Mouse (Mus musculus) embryonic facial prominence, embryonic 11.5 days (tissue): ENCODE data around the gene Galnt13. TPM values are rescaled to one million over a fixed set of nuclear protein-coding genes. Genes with fewer than 3 reads are reported as not detected.

Experiments
- ATAC-seq: fragments of 200-750 bp; cut with Nextera tagmentation; replicated peaks from 2 replicates; pipeline ENCODE4 v1.8.0; 2017; ENCODE audit warnings: low read depth; ENCODE audit not compliant: insufficient number of reproducible peaks, low FRiP score, low TSS enrichment
- DNase-seq: peaks from one replicate; pipeline ENCODE4 v3.0.0-alpha.2; 2015; ENCODE audit warnings: low spot score
- H3K27ac ChIP-seq: fragments of 300-500 bp; sonication (generic); replicated peaks from 2 replicates; pipeline ENCODE4 v1.5.1; 2014; ENCODE audit warnings: mild to moderate bottlenecking, low read depth, low read length, control low read depth
- H3K27me3 ChIP-seq: fragments of 300-500 bp; sonication (generic); 2 replicates; pipeline ENCODE4 v1.6.1; 2014; ENCODE audit warnings: mild to moderate bottlenecking, low read length, moderate library complexity, mixed read lengths; ENCODE audit not compliant: control insufficient read depth, insufficient read depth
- H3K36me3 ChIP-seq: fragments of 300-500 bp; sonication (generic); replicated peaks from 2 replicates; pipeline ENCODE4 v1.6.1; 2014; ENCODE audit warnings: low read depth, mild to moderate bottlenecking, low read length, moderate library complexity, mixed read lengths; ENCODE audit not compliant: control insufficient read depth, insufficient read depth
- H3K4me1 ChIP-seq: fragments of 300-500 bp; sonication (generic); 2 replicates; pipeline ENCODE4 v1.6.1; 2014; ENCODE audit warnings: low read length, mixed read lengths; ENCODE audit not compliant: control insufficient read depth, insufficient read depth
- H3K4me2 ChIP-seq: fragments of 300-500 bp; sonication (generic); 2 replicates; pipeline ENCODE4 v1.6.1; 2014; ENCODE audit warnings: low read depth, mild to moderate bottlenecking, control low read depth, low read length, moderate library complexity
- H3K4me3 ChIP-seq: fragments of 300-500 bp; sonication (generic); 2 replicates; pipeline ENCODE4 v1.5.1; 2014; ENCODE audit warnings: low read depth, low read length, control low read depth
- H3K9ac ChIP-seq: fragments of 300-500 bp; sonication (generic); replicated peaks from 2 replicates; pipeline ENCODE4 v1.6.1; 2014; ENCODE audit warnings: mild to moderate bottlenecking, control low read depth, low read length
- H3K9me3 ChIP-seq: fragments of 300-500 bp; sonication (generic); replicated peaks from 2 replicates; pipeline ENCODE4 v1.6.1; 2016; ENCODE audit warnings: mild to moderate bottlenecking, low read length, inconsistent platforms, mixed read lengths; ENCODE audit not compliant: control insufficient read depth
- WGBS: fragments of 180-500 bp; shearing (Covaris S2); extraction: QIAGEN DNeasy Blood & Tissue Kit; methylation state at CpG from one replicate; pipeline ENCODE4 v1.1.7; 2014; 5-methylcytosine and 5-hydroxymethylcytosine counted together
- polyA plus RNA-seq: library from polyadenylated mRNA; unstranded; fragments of >200 nt; fragmentation: Nextera tagmentation; extraction: Ambion mirVana; gene quantifications from 2 replicates; pipeline ENCODE4 v1.2.1, GENCODE M21; 2014

Galnt13 gene
- 0.49 and 0.79 TPM in 2 replicates for polyA plus RNA-seq

- peak within 1 kb of the TSS; percentile 96 for H3K4me2 ChIP-seq
- peak within 1 kb of the TSS; percentile 41 for H3K9ac ChIP-seq
- peaks cover 12% of the 10 kb centered on the region for H3K27me3 ChIP-seq
- WGBS, result under 1% methylated on average over 60 of the region's 81 CpGs
- H3K36me3 ChIP-seq, result no peaks in the 10 kb centered on the region
- ATAC-seq, result peak; percentile 94
- H3K9me3 ChIP-seq, result no peaks in the 10 kb centered on the region
- peak; percentile 66 for DNase-seq
- peak within 1 kb of the TSS; percentile 50 for H3K4me3 ChIP-seq
- 0 out of 2 replicates have a peak, but pooled peaks cover 3% of the 10 kb centered on the region for H3K4me1 ChIP-seq
- H3K27ac ChIP-seq, result no peak within 1 kb of the TSS
Measured at GRCm38 (mm10) chr2:54435937-54436735, at the start of gene Galnt13. Galnt13 (plus strand) TSS chr2:54436317.

- H3K4me1 ChIP-seq, result no peaks in the 10 kb centered on the region
- no peak overlapping the region for H3K27ac ChIP-seq
- no peaks in the 10 kb centered on the region; the same call in 1 of the 2 replicates for H3K27me3 ChIP-seq
- no peaks in the 10 kb centered on the region for H3K36me3 ChIP-seq
- DNase-seq (peak; percentile 77), ATAC-seq (no peak)
- no peaks in the 10 kb centered on the region for H3K9me3 ChIP-seq
- WGBS, result 37% methylated on average over 2 of the region's 2 CpGs
- H3K4me3 ChIP-seq, result no peak overlapping the region
- H3K4me2 ChIP-seq, result no peak overlapping the region
- no peak overlapping the region for H3K9ac ChIP-seq
Measured at GRCm38 (mm10) chr2:54431060-54431459, 5.1 kb upstream of the Galnt13 start.

- no peaks in the 10 kb centered on the region for H3K9me3 ChIP-seq
- no peaks in the 10 kb centered on the region for H3K36me3 ChIP-seq
- H3K4me1 ChIP-seq, result 0 out of 2 replicates have a peak, but pooled peaks cover 3% of the 10 kb centered on the region
- no peak for ATAC-seq
- H3K9ac ChIP-seq, result no peak overlapping the region
- H3K27ac ChIP-seq, result no peak overlapping the region
- DNase-seq, result no peak
- H3K4me3 ChIP-seq, result peak overlapping the region; percentile 50; the same call in 1 of the 2 replicates
- 44% methylated on average over 10 of the region's 10 CpGs for WGBS
- H3K27me3 ChIP-seq, result peaks cover 12% of the 10 kb centered on the region
- H3K4me2 ChIP-seq, result peak overlapping the region; percentile 96; the same call in 1 of the 2 replicates
Measured at GRCm38 (mm10) chr2:54435380-54435779, 737 bp upstream of the Galnt13 start.

GRCm38 (mm10) chr2:54436736-54437500, 801 bp downstream of the Galnt13 start:
- Histone ChIP-seq H3K27ac (no peak overlapping the region), H3K9ac (peak overlapping the region; percentile 41), H3K4me3 (peak overlapping the region; percentile 50), H3K27me3 (peaks cover 12% of the 10 kb centered on the region), H3K9me3 (no peaks in the 10 kb centered on the region), H3K36me3 (no peaks in the 10 kb centered on the region), H3K4me2 (peak overlapping the region; percentile 96), H3K4me1 (0 out of 2 replicates have a peak, but pooled peaks cover 3% of the 10 kb centered on the region)
- under 1% methylated on average over 41 of the region's 42 CpGs for WGBS
- ATAC-seq, result no peak; the same call in 1 of the 2 replicates
- peak; percentile 49 for DNase-seq

- ATAC-seq, result no peak
- H3K36me3 ChIP-seq, result no peaks in the 10 kb centered on the region
- peak overlapping the region; percentile 50; the same call in 1 of the 2 replicates for H3K4me3 ChIP-seq
- H3K27me3 ChIP-seq, result peaks cover 12% of the 10 kb centered on the region
- WGBS, result 4% methylated on average over 9 of the region's 9 CpGs
- no peak for DNase-seq
- H3K4me2 ChIP-seq, result peak overlapping the region; percentile 96
- no peak overlapping the region for H3K9ac ChIP-seq
- H3K4me1 ChIP-seq, result 0 out of 2 replicates have a peak, but pooled peaks cover 3% of the 10 kb centered on the region
- no peak overlapping the region for H3K27ac ChIP-seq
- H3K9me3 ChIP-seq, result no peaks in the 10 kb centered on the region
Measured at GRCm38 (mm10) chr2:54437501-54437830, 1.3 kb downstream of the Galnt13 start.

GRCm38 (mm10) chr2:54442734-54443500, 6.8 kb downstream of the Galnt13 start:
- Histone ChIP-seq H3K9me3 (no peaks in the 10 kb centered on the region), H3K4me1 (no peaks in the 10 kb centered on the region), H3K27me3 (peaks cover 1% of the 10 kb centered on the region), H3K4me3 (no peak overlapping the region), H3K27ac (no peak overlapping the region), H3K36me3 (no peaks in the 10 kb centered on the region), H3K4me2 (no peak overlapping the region), H3K9ac (no peak overlapping the region)
- 81% methylated on average over 9 of the region's 9 CpGs for WGBS
- ATAC-seq, result no peak
- DNase-seq, result no peak

- Histone ChIP-seq H3K4me1 (no peaks in the 10 kb centered on the region), H3K27me3 (no peaks in the 10 kb centered on the region), H3K27ac (no peak overlapping the region), H3K4me2 (no peak overlapping the region), H3K4me3 (no peak overlapping the region), H3K9me3 (no peaks in the 10 kb centered on the region), H3K36me3 (no peaks in the 10 kb centered on the region), H3K9ac (no peak overlapping the region)
- 77% methylated on average over 5 of the region's 5 CpGs for WGBS
- ATAC-seq (no peak), DNase-seq (no peak)
Measured at GRCm38 (mm10) chr2:54483426-54483825, 47.3 kb downstream of the Galnt13 start.
